Mouse (Mus musculus): Measurements from ENCODE around the gene Cdh13. TPM values are rescaled to one million over a fixed set of nuclear protein-coding genes. Genes with fewer than 3 reads are reported as not detected.

Cdh13 gene
- polyA plus RNA-seq, 1 experiment from 2014 or later, result 14.4 TPM

GRCm38 (mm10) chr8:119102871-119103270 is 819.3 kb downstream of the Cdh13 start:
- 76% methylated on average over 6 of the region's 6 CpGs for WGBS
- no peaks in the 10 kb centered on the region for H3K27me3 ChIP-seq (ENCODE audit: insufficient read depth, poor library complexity, severe bottlenecking)
- H3K36me3 ChIP-seq, result no peaks in the 10 kb centered on the region
- no peak overlapping the region for H3K4me3 ChIP-seq
- DNase-seq (ENCODE audit: low spot score), result no peak
- no peaks in the 10 kb centered on the region for H3K4me1 ChIP-seq
- H3K27ac ChIP-seq, result no peak overlapping the region
- no peaks in the 10 kb centered on the region for H3K9me3 ChIP-seq

DNA sequence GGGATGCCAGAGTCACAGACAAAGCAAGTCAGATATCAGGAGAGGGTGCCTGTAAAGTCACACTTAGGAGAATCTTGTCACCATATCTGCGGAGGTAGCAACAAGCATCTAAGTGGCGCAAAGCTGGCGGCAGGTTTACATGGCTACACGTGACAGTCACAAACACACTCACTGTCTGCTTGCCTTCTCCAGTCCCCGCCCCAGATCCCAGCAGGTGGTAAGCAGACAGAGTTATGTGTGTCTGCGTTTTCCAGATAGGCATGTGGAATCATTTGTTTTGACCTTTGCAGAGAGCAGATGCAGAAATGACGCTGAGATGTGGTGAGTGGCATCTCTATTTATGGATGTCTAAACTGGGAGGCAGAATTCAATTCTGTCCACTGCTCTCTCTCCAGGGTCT is 826.1 kb downstream of the Cdh13 start:
- H3K27me3 ChIP-seq (ENCODE audit: insufficient read depth, poor library complexity, severe bottlenecking), result no peaks in the 10 kb centered on the region
- no peak for DNase-seq (ENCODE audit: low spot score)
- WGBS, result 55% methylated on average over 7 of the region's 7 CpGs

DNA sequence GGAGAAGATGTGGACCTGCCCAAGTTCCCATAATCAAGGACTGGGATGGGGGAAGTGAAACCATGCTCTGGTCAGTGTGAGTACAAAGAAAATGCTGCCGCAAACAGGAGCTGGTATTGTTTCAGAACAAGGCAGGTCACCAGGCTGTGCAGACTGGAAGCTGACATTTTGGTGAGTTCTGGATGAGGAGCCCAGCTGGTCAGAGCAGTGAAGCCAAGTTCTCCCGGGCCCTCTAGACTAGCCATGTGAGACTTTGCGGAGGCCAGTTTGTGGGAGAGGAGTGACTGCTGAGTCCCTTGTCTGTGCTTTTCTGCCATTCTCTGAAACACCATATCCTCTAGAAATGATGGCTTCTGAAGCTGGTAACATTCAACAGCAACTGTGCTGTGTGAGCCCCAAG is 829.3 kb downstream of the Cdh13 start:
- Histone ChIP-seq H3K27ac (no peak overlapping the region), H3K36me3 (no peaks in the 10 kb centered on the region), H3K4me1 (peaks cover 4% of the 10 kb centered on the region; the same call in 1 of the 2 replicates), H3K4me3 (no peak overlapping the region), H3K27me3 (ENCODE audit: insufficient read depth, poor library complexity, severe bottlenecking) (no peaks in the 10 kb centered on the region), H3K9me3 (no peaks in the 10 kb centered on the region)
- DNase-seq (ENCODE audit: low spot score), result no peak
- WGBS, result 86% methylated on average over 3 of the region's 3 CpGs

More for the DNA sequence above, 826.1 kb downstream of the Cdh13 start:
- Histone ChIP-seq H3K9me3 (no peaks in the 10 kb centered on the region), H3K27ac (no peak overlapping the region), H3K36me3 (no peaks in the 10 kb centered on the region), H3K4me1 (peaks cover 4% of the 10 kb centered on the region; the same call in 1 of the 2 replicates), H3K4me3 (no peak overlapping the region)

GRCm38 (mm10) chr8:119121236-119121635 is 837.7 kb downstream of the Cdh13 start:
- Histone ChIP-seq H3K4me3 (no peak overlapping the region), H3K27me3 (ENCODE audit: insufficient read depth, poor library complexity, severe bottlenecking) (no peaks in the 10 kb centered on the region), H3K9me3 (no peaks in the 10 kb centered on the region), H3K27ac (no peak overlapping the region), H3K4me1 (no peaks in the 10 kb centered on the region), H3K36me3 (no peaks in the 10 kb centered on the region)
- DNase-seq (ENCODE audit: low spot score), result no peak
- 81% methylated on average over 13 of the region's 13 CpGs for WGBS

DNA sequence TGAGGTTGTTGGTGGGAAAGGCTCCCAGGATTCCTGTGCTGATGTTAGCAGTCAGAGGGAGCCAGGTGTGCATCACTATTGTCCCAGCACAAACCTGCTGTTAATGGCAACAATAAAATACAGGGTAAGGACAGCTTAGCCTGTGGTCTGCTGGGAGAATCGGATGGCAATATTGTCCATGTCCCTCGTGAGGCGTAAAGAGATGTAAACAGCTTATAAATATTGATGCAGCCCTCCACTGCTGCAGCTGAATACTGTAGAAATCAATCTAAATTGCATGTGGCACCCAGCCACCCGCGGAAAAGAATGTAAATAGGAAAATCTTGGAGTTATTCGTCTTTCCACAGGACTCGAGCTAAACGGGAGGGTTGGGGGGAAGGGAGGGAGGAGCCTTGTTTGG is 844.3 kb downstream of the Cdh13 start:
- no peaks in the 10 kb centered on the region for H3K9me3 ChIP-seq
- no peak for DNase-seq (ENCODE audit: low spot score)
- 0 out of 2 replicates have a peak, but pooled peaks cover 4% of the 10 kb centered on the region for H3K4me1 ChIP-seq
- H3K36me3 ChIP-seq, result no peaks in the 10 kb centered on the region
- H3K27me3 ChIP-seq (ENCODE audit: insufficient read depth, poor library complexity, severe bottlenecking), result no peaks in the 10 kb centered on the region
- WGBS, result 76% methylated on average over 8 of the region's 8 CpGs
- no peak overlapping the region for H3K27ac ChIP-seq
- no peak overlapping the region for H3K4me3 ChIP-seq

GRCm38 (mm10) chr8:119128266-119128665 is 844.7 kb downstream of the Cdh13 start:
- no peaks in the 10 kb centered on the region for H3K36me3 ChIP-seq
- 0 out of 2 replicates have a peak, but pooled peaks cover 4% of the 10 kb centered on the region for H3K4me1 ChIP-seq
- DNase-seq (ENCODE audit: low spot score), result no peak
- no peaks in the 10 kb centered on the region for H3K9me3 ChIP-seq
- WGBS, result 71% methylated on average over 3 of the region's 3 CpGs
- H3K27me3 ChIP-seq (ENCODE audit: insufficient read depth, poor library complexity, severe bottlenecking), result no peaks in the 10 kb centered on the region
- H3K27ac ChIP-seq, result no peak overlapping the region
- H3K4me3 ChIP-seq, result no peak overlapping the region

GRCm38 (mm10) chr8:119156454-119156921 is 873.0 kb downstream of the Cdh13 start:
- no peak for DNase-seq (ENCODE audit: low spot score)
- no peaks in the 10 kb centered on the region for H3K9me3 ChIP-seq
- no peaks in the 10 kb centered on the region for H3K36me3 ChIP-seq
- no peak overlapping the region for H3K4me3 ChIP-seq
- H3K27me3 ChIP-seq (ENCODE audit: insufficient read depth, poor library complexity, severe bottlenecking), result no peaks in the 10 kb centered on the region
- no peak overlapping the region for H3K27ac ChIP-seq
- WGBS, result 61% methylated on average over 6 of the region's 6 CpGs
- no peaks in the 10 kb centered on the region for H3K4me1 ChIP-seq

- no peak overlapping the region for H3K4me3 ChIP-seq
- DNase-seq (ENCODE audit: low spot score), result no peak
- WGBS, result 77% methylated on average over 5 of the region's 5 CpGs
- no peaks in the 10 kb centered on the region for H3K27me3 ChIP-seq (ENCODE audit: insufficient read depth, poor library complexity, severe bottlenecking)
- no peaks in the 10 kb centered on the region for H3K4me1 ChIP-seq
- H3K36me3 ChIP-seq, result no peaks in the 10 kb centered on the region
- H3K9me3 ChIP-seq, result no peaks in the 10 kb centered on the region
- H3K27ac ChIP-seq, result no peak overlapping the region
Measured at GRCm38 (mm10) chr8:119158628-119159027, 875.1 kb downstream of the Cdh13 start.

DNA sequence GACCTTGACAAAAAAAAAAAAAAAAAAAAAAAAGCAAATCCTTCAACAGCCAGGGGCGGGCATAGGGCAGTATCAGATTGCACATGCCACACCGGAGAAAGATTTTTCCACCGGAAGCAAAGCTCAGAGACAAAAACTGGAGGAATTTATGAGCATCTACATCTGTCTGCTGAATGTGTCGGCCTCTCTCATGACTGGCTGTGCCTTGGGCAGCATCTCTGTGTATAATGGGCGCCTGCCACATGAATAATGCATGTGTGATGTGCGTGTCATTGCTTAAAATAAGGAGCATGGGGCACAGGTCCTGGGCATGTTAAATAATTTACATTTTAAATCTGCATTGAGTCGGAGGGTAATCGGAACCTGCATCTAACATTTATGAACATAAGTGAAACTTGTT is 876.3 kb downstream of the Cdh13 start:
- Histone ChIP-seq H3K4me1 (no peaks in the 10 kb centered on the region), H3K36me3 (no peaks in the 10 kb centered on the region), H3K27ac (no peak overlapping the region), H3K9me3 (no peaks in the 10 kb centered on the region; the same call in 1 of the 2 replicates), H3K27me3 (ENCODE audit: insufficient read depth, poor library complexity, severe bottlenecking) (no peaks in the 10 kb centered on the region), H3K4me3 (no peak overlapping the region)
- 71% methylated on average over 8 of the region's 8 CpGs for WGBS
- no peak for DNase-seq (ENCODE audit: low spot score)

- no peak overlapping the region for H3K27ac ChIP-seq
- no peaks in the 10 kb centered on the region for H3K27me3 ChIP-seq (ENCODE audit: insufficient read depth, poor library complexity, severe bottlenecking)
- DNase-seq (ENCODE audit: low spot score), result peak; percentile 80
- H3K4me3 ChIP-seq, result no peak overlapping the region
- H3K9me3 ChIP-seq, result no peaks in the 10 kb centered on the region; the same call in 1 of the 2 replicates
- no peaks in the 10 kb centered on the region for H3K4me1 ChIP-seq
- 54% methylated on average over 5 of the region's 5 CpGs for WGBS
- H3K36me3 ChIP-seq, result no peaks in the 10 kb centered on the region
Measured at GRCm38 (mm10) chr8:119164076-119164475, 880.5 kb downstream of the Cdh13 start.

- no peaks in the 10 kb centered on the region for H3K36me3 ChIP-seq
- DNase-seq (ENCODE audit: low spot score), result no peak
- no peaks in the 10 kb centered on the region for H3K27me3 ChIP-seq (ENCODE audit: insufficient read depth, poor library complexity, severe bottlenecking)
- no peak overlapping the region for H3K27ac ChIP-seq
- H3K9me3 ChIP-seq, result no peaks in the 10 kb centered on the region
- no peaks in the 10 kb centered on the region for H3K4me1 ChIP-seq
- 80% methylated on average over 6 of the region's 6 CpGs for WGBS
- no peak overlapping the region for H3K4me3 ChIP-seq
Measured at GRCm38 (mm10) chr8:119177226-119177935, 893.8 kb downstream of the Cdh13 start.

DNA sequence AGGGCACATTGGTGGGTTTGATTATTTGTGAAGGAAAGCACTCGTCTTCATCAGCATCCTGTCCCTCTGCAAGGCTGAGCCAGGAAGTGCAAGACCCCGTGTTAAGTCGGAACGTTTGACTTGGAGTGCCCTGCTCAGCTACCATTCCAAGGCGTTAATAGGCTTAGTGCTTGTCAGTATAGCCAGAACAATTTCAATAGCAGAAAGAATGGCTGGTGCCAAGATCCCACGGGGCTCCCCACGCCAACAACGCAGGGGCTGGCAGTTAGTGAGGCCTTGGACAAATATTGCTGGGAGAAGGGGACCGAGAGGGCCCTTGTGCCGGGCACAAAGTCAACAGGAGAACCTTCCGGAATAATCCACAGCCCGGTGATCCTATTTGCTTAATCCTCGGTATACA is 897.1 kb downstream of the Cdh13 start:
- Histone ChIP-seq H3K4me3 (no peak overlapping the region), H3K36me3 (no peaks in the 10 kb centered on the region), H3K9me3 (no peaks in the 10 kb centered on the region), H3K27me3 (ENCODE audit: insufficient read depth, poor library complexity, severe bottlenecking) (no peaks in the 10 kb centered on the region), H3K4me1 (no peaks in the 10 kb centered on the region), H3K27ac (no peak overlapping the region)
- no peak for DNase-seq (ENCODE audit: low spot score)
- 67% methylated on average over 13 of the region's 13 CpGs for WGBS

- no peak overlapping the region for H3K27ac ChIP-seq
- no peaks in the 10 kb centered on the region for H3K4me1 ChIP-seq
- no peak for DNase-seq (ENCODE audit: low spot score)
- no peaks in the 10 kb centered on the region for H3K27me3 ChIP-seq (ENCODE audit: insufficient read depth, poor library complexity, severe bottlenecking)
- 63% methylated on average over 8 of the region's 8 CpGs for WGBS
- H3K36me3 ChIP-seq, result no peaks in the 10 kb centered on the region
- no peak overlapping the region for H3K4me3 ChIP-seq
- H3K9me3 ChIP-seq, result no peaks in the 10 kb centered on the region
Measured at GRCm38 (mm10) chr8:119195695-119196094, 912.2 kb downstream of the Cdh13 start.
